Mouse (Mus musculus) lung, postnatal 0 days (tissue): ENCODE measurements around the gene Tepsin. TPM values are rescaled to one million over a fixed set of nuclear protein-coding genes. Genes with fewer than 3 reads are reported as not detected.

Experiments
- ATAC-seq: fragments of 200-750 bp; cut with Nextera tagmentation; 2 replicates; pipeline ENCODE4 v1.8.0; 2017; ENCODE audit warnings: moderate library complexity
- DNase-seq: peaks from one replicate; pipeline ENCODE4 v3.0.0-alpha.2; 2016; ENCODE audit warnings: low spot score
- H3K27ac ChIP-seq: fragments of 300-500 bp; sonication (generic); 2 replicates; pipeline ENCODE4 v1.5.1; 2014; ENCODE audit warnings: antibody characterized with exemption, mild to moderate bottlenecking, low read length, mixed read lengths
- H3K27me3 ChIP-seq: fragments of 300-500 bp; sonication (generic); replicated peaks from 2 replicates; pipeline ENCODE4 v1.6.1; 2014; ENCODE audit warnings: low read length, mixed read lengths; ENCODE audit not compliant: insufficient read depth
- H3K36me3 ChIP-seq: fragments of 300-500 bp; sonication (generic); 2 replicates; pipeline ENCODE4 v1.6.1; 2014; ENCODE audit warnings: low read length, mixed read lengths; ENCODE audit not compliant: insufficient read depth
- H3K4me1 ChIP-seq: fragments of 300-500 bp; sonication (generic); 2 replicates; pipeline ENCODE4 v1.6.1; 2014; ENCODE audit warnings: antibody characterized with exemption, low read depth, low read length, mixed read lengths; ENCODE audit not compliant: insufficient read depth
- H3K4me2 ChIP-seq: fragments of 300-500 bp; sonication (generic); replicated peaks from 2 replicates; pipeline ENCODE4 v1.6.1; 2014; ENCODE audit warnings: low read depth, mild to moderate bottlenecking, low read length, moderate library complexity, mixed read lengths
- H3K4me3 ChIP-seq: fragments of 300-500 bp; sonication (generic); 2 replicates; pipeline ENCODE4 v1.5.1; 2014; ENCODE audit warnings: low read depth, low read length
- H3K9ac ChIP-seq: fragments of 300-500 bp; sonication (generic); replicated peaks from 2 replicates; pipeline ENCODE4 v1.6.1; 2014; ENCODE audit warnings: low read depth, mild to moderate bottlenecking
- H3K9me3 ChIP-seq: fragments of 300-500 bp; sonication (generic); 2 replicates; pipeline ENCODE4 v1.6.1; 2016; ENCODE audit warnings: low read length, mixed read lengths
- CTCF ChIP-seq: IDR thresholded peaks from 2 replicates; pipeline ENCODE4 v1.5.1; 2016; ENCODE audit warnings: antibody characterized with exemption, mild to moderate bottlenecking
- EP300 ChIP-seq: IDR thresholded peaks from 2 replicates; pipeline ENCODE4 v1.6.1; 2016; ENCODE audit warnings: antibody characterized with exemption, mild to moderate bottlenecking, control low read depth
- WGBS: fragments of 180-500 bp; shearing (Covaris S2); extraction: QIAGEN DNeasy Blood & Tissue Kit; methylation state at CpG from one replicate; pipeline ENCODE4 v1.1.7; 2014; 5-methylcytosine and 5-hydroxymethylcytosine counted together
- polyA plus RNA-seq: library from polyadenylated mRNA; unstranded; fragments of >200 nt; fragmentation: Nextera tagmentation; extraction: Ambion mirVana; gene quantifications from 2 replicates; pipeline ENCODE4 v1.2.1, GENCODE M21; 2015

The Tepsin gene
- polyA plus RNA-seq, 1 experiment from 2014 or later = 8.2 TPM

GRCm38 (mm10) chr11:120103431-120103997 lies 5.0 kb upstream of the Tepsin start:
- no peak overlapping the region for H3K9ac ChIP-seq
- no peaks in the 10 kb centered on the region for H3K27me3 ChIP-seq
- TF ChIP-seq CTCF = no peak
- no peak for TF ChIP-seq EP300
- 71% methylated on average over 3 of the region's 3 CpGs for WGBS
- peaks cover 5% of the 10 kb centered on the region; the same call in 1 of the 2 replicates for H3K4me1 ChIP-seq
- H3K27ac ChIP-seq = no peak overlapping the region
- H3K36me3 ChIP-seq = peaks cover 27% of the 10 kb centered on the region
- H3K4me2 ChIP-seq = no peak overlapping the region
- no peaks in the 10 kb centered on the region for H3K9me3 ChIP-seq
- H3K4me3 ChIP-seq = no peak overlapping the region
- DNase-seq (no peak), ATAC-seq (no peak)

GRCm38 (mm10) chr11:120101036-120101435 lies 2.5 kb upstream of the Tepsin start:
- 0% methylated on average over 3 of the region's 3 CpGs for WGBS
- no peaks in the 10 kb centered on the region for H3K9me3 ChIP-seq
- ATAC-seq (no peak), DNase-seq (peak; percentile 76)
- peaks cover 10% of the 10 kb centered on the region; the same call in 1 of the 2 replicates for H3K4me1 ChIP-seq
- no peak overlapping the region for H3K27ac ChIP-seq
- TF ChIP-seq EP300 = no peak
- TF ChIP-seq CTCF = peak; percentile 91
- no peak overlapping the region for H3K4me3 ChIP-seq
- no peak overlapping the region for H3K9ac ChIP-seq
- H3K4me2 ChIP-seq = no peak overlapping the region
- peaks cover 16% of the 10 kb centered on the region for H3K36me3 ChIP-seq
- no peaks in the 10 kb centered on the region for H3K27me3 ChIP-seq

- Histone ChIP-seq H3K4me2 (no peak overlapping the region), H3K9me3 (no peaks in the 10 kb centered on the region), H3K9ac (no peak overlapping the region), H3K4me1 (peaks cover 5% of the 10 kb centered on the region; the same call in 1 of the 2 replicates), H3K36me3 (peaks cover 18% of the 10 kb centered on the region), H3K27me3 (no peaks in the 10 kb centered on the region), H3K27ac (no peak overlapping the region), H3K4me3 (no peak overlapping the region)
- ATAC-seq = no peak
- DNase-seq = no peak
- TF ChIP-seq CTCF (peak; percentile 29; the same call in 1 of the 2 replicates), EP300 (no peak)
- 79% methylated on average over 23 of the region's 23 CpGs for WGBS
These were observed 5.5 kb downstream of the Tepsin start for GRCm38 (mm10) chr11:120092817-120093591.

GRCm38 (mm10) chr11:120090661-120091060 lies 7.9 kb downstream of the Tepsin start:
- H3K4me3 ChIP-seq = no peak overlapping the region
- no peak overlapping the region for H3K9ac ChIP-seq
- no peak for DNase-seq
- H3K9me3 ChIP-seq = no peaks in the 10 kb centered on the region
- peaks cover 18% of the 10 kb centered on the region for H3K36me3 ChIP-seq
- H3K4me1 ChIP-seq = peaks cover 5% of the 10 kb centered on the region; the same call in 1 of the 2 replicates
- whole genome bisulfite sequencing = 86% methylated on average over 4 of the region's 4 CpGs
- no peak overlapping the region for H3K27ac ChIP-seq
- no peak for ATAC-seq
- H3K4me2 ChIP-seq = no peak overlapping the region
- TF ChIP-seq EP300 = no peak
- TF ChIP-seq CTCF = no peak
- no peaks in the 10 kb centered on the region for H3K27me3 ChIP-seq

- under 1% methylated on average over 28 of the region's 42 CpGs for WGBS
- 0 out of 2 replicates have a peak within 1 kb of the TSS, but pooled peaks have one; percentile 32 for H3K27ac ChIP-seq
- H3K9me3 ChIP-seq = no peaks in the 10 kb centered on the region
- peaks cover 2% of the 10 kb centered on the region; the same call in 1 of the 2 replicates for H3K36me3 ChIP-seq
- H3K9ac ChIP-seq = peak within 1 kb of the TSS; percentile 64
- peak within 1 kb of the TSS; percentile 96 for H3K4me2 ChIP-seq
- H3K27me3 ChIP-seq = no peaks in the 10 kb centered on the region
- TF ChIP-seq CTCF (no peak), EP300 (no peak)
- peaks cover 5% of the 10 kb centered on the region; the same call in 1 of the 2 replicates for H3K4me1 ChIP-seq
- DNase-seq = peak; percentile 99
- peak; percentile 100 for ATAC-seq
- H3K4me3 ChIP-seq = peak within 1 kb of the TSS; percentile 82
These were observed 11.8 kb downstream of the Tepsin start, which contains the start of gene Cep131 for GRCm38 (mm10) chr11:120086702-120087152. Gene Cep131 (minus strand): TSS chr11:120086827.

GRCm38 (mm10) chr11:120085891-120086627 lies 12.5 kb downstream of the Tepsin start:
- ATAC-seq (peak; percentile 43), DNase-seq (peak; percentile 48)
- WGBS = 2% methylated on average over 20 of the region's 25 CpGs

More at GRCm38 (mm10) chr11:120085891-120086627, 12.5 kb downstream of the Tepsin start:
- Histone ChIP-seq H3K27me3 (no peaks in the 10 kb centered on the region), H3K4me3 (peak overlapping the region; percentile 82), H3K4me2 (peak overlapping the region; percentile 96), H3K9me3 (no peaks in the 10 kb centered on the region), H3K27ac (0 out of 2 replicates have a peak overlapping the region, but pooled peaks have one; percentile 32), H3K9ac (peak overlapping the region; percentile 64), H3K36me3 (no peaks in the 10 kb centered on the region), H3K4me1 (peaks cover 5% of the 10 kb centered on the region; the same call in 1 of the 2 replicates)
- TF ChIP-seq EP300 = no peak
- TF ChIP-seq CTCF = 0 out of 2 replicates have a peak, but pooled peaks have one; percentile 10
